Mouse (Mus musculus) hindbrain, embryonic 15.5 days (tissue): ENCODE measurements around the gene Zfp668. TPM values are rescaled to one million over a fixed set of nuclear protein-coding genes. Genes with fewer than 3 reads are reported as not detected.
"Not testable (repeated sequence)": the region's sequence is repeated elsewhere in the genome, so short reads cannot be mapped to it uniquely, and the experiment has no call there.

Experiments
- ATAC-seq: fragments of 200-750 bp; cut with Nextera tagmentation; 2 replicates; pipeline ENCODE4 v1.8.0; 2017; ENCODE audit warnings: low read depth, moderate number of reproducible peaks, moderate TSS enrichment; ENCODE audit not compliant: low FRiP score
- H3K27ac ChIP-seq: fragments of 300-500 bp; sonication (generic); replicated peaks from 2 replicates; pipeline ENCODE4 v1.5.1; 2015; ENCODE audit warnings: mild to moderate bottlenecking, inconsistent platforms
- H3K27me3 ChIP-seq: fragments of 300-500 bp; sonication (generic); 2 replicates; pipeline ENCODE4 v1.6.1; 2015; ENCODE audit warnings: control low read depth, inconsistent platforms
- H3K36me3 ChIP-seq: fragments of 300-500 bp; sonication (generic); 2 replicates; pipeline ENCODE4 v1.6.1; 2015; ENCODE audit warnings: control low read depth, inconsistent platforms
- H3K4me1 ChIP-seq: fragments of 300-500 bp; sonication (generic); replicated peaks from 2 replicates; pipeline ENCODE4 v1.6.1; 2015; ENCODE audit warnings: control low read depth, inconsistent platforms
- H3K4me2 ChIP-seq: fragments of 300-500 bp; sonication (generic); 2 replicates; pipeline ENCODE4 v1.6.1; 2015; ENCODE audit warnings: moderate library complexity, mild to moderate bottlenecking, inconsistent platforms
- H3K4me3 ChIP-seq: fragments of 300-500 bp; sonication (generic); 2 replicates; pipeline ENCODE4 v1.5.1; 2015; ENCODE audit warnings: mild to moderate bottlenecking, inconsistent platforms
- H3K9ac ChIP-seq: fragments of 300-500 bp; sonication (generic); 2 replicates; pipeline ENCODE4 v1.6.1; 2015; ENCODE audit warnings: inconsistent platforms
- H3K9me3 ChIP-seq: fragments of 300-500 bp; sonication (generic); 2 replicates; pipeline ENCODE4 v1.6.1; 2016; ENCODE audit warnings: control low read depth, inconsistent platforms
- WGBS: fragments of 180-500 bp; shearing (Covaris S2); methylation state at CpG from one replicate; pipeline ENCODE4 v1.1.7; 2015; 5-methylcytosine and 5-hydroxymethylcytosine counted together
- polyA plus RNA-seq: library from polyadenylated mRNA; unstranded; fragments of >200 nt; fragmentation: Nextera tagmentation; extraction: Ambion mirVana; gene quantifications from 2 replicates; pipeline ENCODE4 v1.2.1, GENCODE M21; 2015

Gene Zfp668
- polyA plus RNA-seq, 1 experiment from 2014 or later: 35.1 TPM

GRCm38 (mm10) chr7:127908656-127909055, 32.0 kb upstream of the Zfp668 start:
- Histone ChIP-seq H3K4me1 (peaks cover 29% of the 10 kb centered on the region), H3K4me2 (no peak overlapping the region), H3K9ac (no peak overlapping the region), H3K27ac (no peak overlapping the region), H3K4me3 (no peak overlapping the region), H3K36me3 (peaks cover 25% of the 10 kb centered on the region), H3K27me3 (no peaks in the 10 kb centered on the region), H3K9me3 (no peaks in the 10 kb centered on the region)
- 89% methylated on average over 4 of the region's 4 CpGs for WGBS
- no peak for ATAC-seq

DNA sequence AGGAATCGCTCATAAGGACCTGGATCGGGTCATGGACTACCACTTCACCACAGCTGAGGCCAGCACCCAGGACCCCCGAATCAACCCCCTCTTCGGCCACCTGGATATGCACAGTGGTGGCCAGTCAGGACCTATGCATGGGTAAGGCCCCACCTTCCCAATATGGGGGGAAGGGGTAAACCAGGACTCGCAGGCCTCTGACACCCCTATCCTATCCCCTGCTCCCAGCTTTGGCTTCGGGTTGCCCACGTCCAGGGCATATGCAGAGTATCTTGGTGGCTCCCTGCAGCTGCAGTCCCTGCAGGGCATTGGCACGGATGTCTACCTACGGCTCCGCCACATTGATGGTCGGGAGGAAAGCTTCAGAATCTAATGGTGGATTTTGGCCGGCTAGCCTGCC, 31.3 kb upstream of the Zfp668 start:
- Histone ChIP-seq H3K4me3 (no peak overlapping the region), H3K36me3 (peaks cover 25% of the 10 kb centered on the region), H3K27ac (no peak overlapping the region), H3K9me3 (no peaks in the 10 kb centered on the region), H3K4me1 (peaks cover 23% of the 10 kb centered on the region), H3K27me3 (no peaks in the 10 kb centered on the region), H3K9ac (no peak overlapping the region), H3K4me2 (no peak overlapping the region)
- WGBS: 93% methylated on average over 12 of the region's 12 CpGs
- ATAC-seq: no peak

- Histone ChIP-seq H3K4me3 (peak within 1 kb of the TSS; percentile 51), H3K9ac (peak within 1 kb of the TSS; percentile 66), H3K36me3 (peaks cover 20% of the 10 kb centered on the region), H3K4me2 (peak within 1 kb of the TSS; percentile 72), H3K27ac (peak within 1 kb of the TSS; percentile 84), H3K4me1 (peaks cover 14% of the 10 kb centered on the region), H3K27me3 (no peaks in the 10 kb centered on the region), H3K9me3 (no peaks in the 10 kb centered on the region)
- WGBS: 9% methylated on average over 38 of the region's 38 CpGs
- ATAC-seq: peak; percentile 93
Observed at GRCm38 (mm10) chr7:127903971-127904796, 27.6 kb upstream of the Zfp668 start, which contains the start of gene Bckdk. TSS of gene Bckdk (plus strand) at chr7:127904082.

GRCm38 (mm10) chr7:127901772-127902171, 25.1 kb upstream of the Zfp668 start:
- Histone ChIP-seq H3K4me3 (no peak overlapping the region), H3K4me1 (peaks cover 14% of the 10 kb centered on the region), H3K9ac (no peak overlapping the region), H3K27me3 (no peaks in the 10 kb centered on the region), H3K4me2 (no peak overlapping the region), H3K9me3 (no peaks in the 10 kb centered on the region), H3K27ac (no peak overlapping the region), H3K36me3 (peaks cover 5% of the 10 kb centered on the region)
- WGBS: 87% methylated on average over 2 of the region's 2 CpGs
- no peak for ATAC-seq

GRCm38 (mm10) chr7:127899997-127900396, 23.4 kb upstream of the Zfp668 start:
- Histone ChIP-seq H3K4me1 (peaks cover 10% of the 10 kb centered on the region), H3K27me3 (no peaks in the 10 kb centered on the region), H3K9ac (no peak overlapping the region), H3K27ac (no peak overlapping the region), H3K4me2 (no peak overlapping the region), H3K36me3 (no peaks in the 10 kb centered on the region), H3K4me3 (no peak overlapping the region), H3K9me3 (no peaks in the 10 kb centered on the region)
- WGBS: 59% methylated on average over 7 of the region's 7 CpGs
- no peak for ATAC-seq

GRCm38 (mm10) chr7:127898179-127898956, 21.7 kb upstream of the Zfp668 start:
- Histone ChIP-seq H3K36me3 (no peaks in the 10 kb centered on the region), H3K9me3 (no peaks in the 10 kb centered on the region), H3K4me1 (peaks cover 11% of the 10 kb centered on the region), H3K4me3 (no peak overlapping the region), H3K27me3 (no peaks in the 10 kb centered on the region), H3K4me2 (no peak overlapping the region), H3K27ac (no peak overlapping the region), H3K9ac (no peak overlapping the region)
- ATAC-seq: no peak
- 37% methylated on average over 10 of the region's 10 CpGs for WGBS

- Histone ChIP-seq H3K27me3 (no peaks in the 10 kb centered on the region), H3K4me2 (no peak overlapping the region), H3K4me3 (no peak overlapping the region), H3K27ac (no peak overlapping the region), H3K36me3 (peaks cover 8% of the 10 kb centered on the region), H3K9me3 (no peaks in the 10 kb centered on the region), H3K9ac (no peak overlapping the region), H3K4me1 (peaks cover 11% of the 10 kb centered on the region)
- 92% methylated on average over 7 of the region's 7 CpGs for WGBS
- ATAC-seq: no peak
Observed at GRCm38 (mm10) chr7:127897542-127897941, 20.9 kb upstream of the Zfp668 start.

DNA sequence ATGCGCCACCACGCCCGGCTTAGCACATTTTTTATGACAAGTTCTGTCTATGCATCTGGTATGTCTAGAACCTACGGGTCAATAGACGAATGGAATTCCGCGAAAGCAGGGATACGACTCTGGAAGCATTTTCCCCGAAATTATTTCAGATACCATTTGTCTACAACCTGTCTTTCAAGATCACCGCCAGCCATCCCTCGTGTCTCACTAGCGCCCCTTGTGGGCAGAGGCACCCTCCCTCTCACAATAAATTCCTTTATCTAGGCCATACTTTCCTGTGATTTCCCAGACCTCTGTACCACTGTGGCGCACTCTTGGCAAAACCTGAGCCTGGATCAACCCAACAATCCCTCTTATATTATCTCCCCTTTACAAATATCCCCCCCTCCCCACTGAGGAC, 19.8 kb upstream of the Zfp668 start:
- H3K27ac ChIP-seq: no peak overlapping the region
- peaks cover 10% of the 10 kb centered on the region for H3K36me3 ChIP-seq
- H3K4me2 ChIP-seq: no peak overlapping the region
- WGBS: 57% methylated on average over 13 of the region's 13 CpGs
- no peak overlapping the region for H3K4me3 ChIP-seq
- H3K4me1 ChIP-seq: peaks cover 11% of the 10 kb centered on the region
- H3K9ac ChIP-seq: no peak overlapping the region
- H3K27me3 ChIP-seq: no peaks in the 10 kb centered on the region
- ATAC-seq: no peak
- H3K9me3 ChIP-seq: no peaks in the 10 kb centered on the region

DNA sequence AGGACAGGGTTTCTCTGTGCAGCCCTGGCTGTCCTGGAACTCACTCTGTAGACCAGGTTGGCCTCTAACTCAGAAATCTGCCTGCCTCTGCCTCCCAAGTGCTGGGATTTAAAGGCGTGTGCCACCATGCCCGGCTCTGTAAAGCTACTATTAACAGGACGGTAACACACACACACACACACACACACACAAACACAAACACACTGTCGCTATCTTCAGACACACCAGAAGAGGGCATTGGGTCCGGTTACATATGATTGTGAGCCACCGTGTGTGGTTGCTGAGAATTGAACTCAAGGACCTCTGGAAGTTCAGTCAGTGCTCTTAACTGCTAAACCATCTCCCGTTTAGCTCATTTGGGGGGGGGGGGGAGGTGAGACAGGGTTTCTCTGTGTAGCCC, 19.3 kb upstream of the Zfp668 start:
- H3K27ac ChIP-seq: 0 out of 2 replicates have a peak overlapping the region, but pooled peaks have one; percentile 51
- ATAC-seq, H3K36me3 ChIP-seq, H3K9me3 ChIP-seq, H3K27me3 ChIP-seq, H3K9ac ChIP-seq: not testable (repeated sequence)
- H3K4me3 ChIP-seq: peak overlapping the region; percentile 82
- H3K4me2 ChIP-seq: peak overlapping the region; percentile 87
- WGBS: 71% methylated on average over 7 of the region's 7 CpGs
- peaks cover 11% of the 10 kb centered on the region for H3K4me1 ChIP-seq

GRCm38 (mm10) chr7:127895442-127895841, 18.8 kb upstream of the Zfp668 start, which contains the start of the genes Gm21974 and Vkorc1:
TSS of gene Gm21974 (minus strand) at chr7:127895454.
TSS of gene Vkorc1 (minus strand) at chr7:127895617.
- peak within 1 kb of the TSS; percentile 68 for H3K9ac ChIP-seq
- H3K27ac ChIP-seq: peak within 1 kb of the TSS; percentile 83
- H3K4me2 ChIP-seq: peak within 1 kb of the TSS; percentile 87
- peaks cover 10% of the 10 kb centered on the region for H3K36me3 ChIP-seq
- peak; percentile 98 for ATAC-seq
- H3K4me3 ChIP-seq: peak within 1 kb of the TSS; percentile 82
- WGBS: 0% methylated on average over 26 of the region's 26 CpGs
- peaks cover 11% of the 10 kb centered on the region for H3K4me1 ChIP-seq
- H3K9me3 ChIP-seq: no peaks in the 10 kb centered on the region
- no peaks in the 10 kb centered on the region for H3K27me3 ChIP-seq

- H3K27ac ChIP-seq: no peak overlapping the region
- peaks cover 14% of the 10 kb centered on the region for H3K36me3 ChIP-seq
- no peak for ATAC-seq
- H3K4me3 ChIP-seq: peak overlapping the region; percentile 82
- 87% methylated on average over 5 of the region's 5 CpGs for WGBS
- H3K27me3 ChIP-seq: no peaks in the 10 kb centered on the region
- H3K4me2 ChIP-seq: peak overlapping the region; percentile 87
- no peaks in the 10 kb centered on the region for H3K9me3 ChIP-seq
- no peak overlapping the region for H3K9ac ChIP-seq
- peaks cover 11% of the 10 kb centered on the region for H3K4me1 ChIP-seq
Observed at GRCm38 (mm10) chr7:127894480-127894879, 17.9 kb upstream of the Zfp668 start.

DNA sequence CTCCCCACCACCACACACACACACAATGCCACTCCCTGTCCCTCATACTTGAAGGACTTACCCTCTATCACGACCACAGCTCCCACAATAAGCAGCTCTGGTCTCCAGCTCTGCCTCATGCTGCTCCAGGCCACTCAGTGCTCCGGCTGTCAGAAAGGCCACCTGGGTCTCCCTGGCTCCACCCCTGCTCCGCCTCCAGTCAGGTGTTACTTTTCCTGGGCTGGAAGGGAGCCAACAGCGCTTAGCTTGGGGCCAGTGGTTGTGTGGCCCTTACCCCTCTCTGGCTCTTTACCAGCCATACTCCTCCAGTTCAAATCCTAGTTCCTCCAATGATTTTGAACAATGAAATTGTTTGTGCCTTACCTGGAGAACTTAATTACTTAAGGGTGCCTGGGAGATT, 14.2 kb upstream of the Zfp668 start, which contains the start of gene Prss53:
Gene Prss53, minus strand, starts transcription at position 173 of the 400 bp plus-strand sequence.
- Histone ChIP-seq H3K9me3 (no peaks in the 10 kb centered on the region), H3K27me3 (no peaks in the 10 kb centered on the region), H3K4me3 (no peak within 1 kb of the TSS), H3K4me1 (peaks cover 17% of the 10 kb centered on the region), H3K36me3 (peaks cover 48% of the 10 kb centered on the region), H3K27ac (no peak within 1 kb of the TSS), H3K9ac (no peak within 1 kb of the TSS), H3K4me2 (no peak within 1 kb of the TSS)
- WGBS: 41% methylated on average over 4 of the region's 4 CpGs
- no peak for ATAC-seq
